Mouse (Mus musculus) thymus, postnatal 0 days (tissue): ENCODE data around the gene Klk5. TPM values are rescaled to one million over a fixed set of nuclear protein-coding genes. Genes with fewer than 3 reads are reported as not detected.

Experiments used
- DNase-seq: peaks from one replicate; pipeline ENCODE4 v3.0.0-alpha.2; 2015; ENCODE audit warnings: low spot score
- polyA plus RNA-seq: library from polyadenylated mRNA; unstranded; fragments of >200 nt; fragmentation: Nextera tagmentation; extraction: Ambion mirVana; gene quantifications from 2 replicates; pipeline ENCODE4 v1.2.1, GENCODE M21; 2015

Klk5 gene
- 0.84 and 0.91 TPM in 2 replicates for polyA plus RNA-seq

GRCm38 (mm10) chr7:43841701-43842100 lies at the start of gene Klk5:
Gene Klk5 (plus strand): TSS chr7:43841971.
- no peak for DNase-seq

- DNase-seq = no peak
These were observed 45.4 kb upstream of the Klk5 start for GRCm38 (mm10) chr7:43796355-43796754.

GRCm38 (mm10) chr7:43797333-43797769 lies 44.4 kb upstream of the Klk5 start, which contains the start of gene Klk8:
Gene Klk8 (plus strand): TSS chr7:43797577.
- DNase-seq = peak; percentile 29

- DNase-seq = peak; percentile 54
These were observed 43.8 kb upstream of the Klk5 start for GRCm38 (mm10) chr7:43797844-43798462.

GRCm38 (mm10) chr7:43799876-43800275 lies 41.9 kb upstream of the Klk5 start:
- no peak for DNase-seq

GRCm38 (mm10) chr7:43810994-43811393 lies 30.8 kb upstream of the Klk5 start, which contains the start of gene Klk7:
Gene Klk7 (plus strand): TSS chr7:43811294.
- no peak for DNase-seq

GRCm38 (mm10) chr7:43815211-43815610 lies 26.6 kb upstream of the Klk5 start:
- no peak for DNase-seq

- no peak for DNase-seq
These were observed 25.0 kb upstream of the Klk5 start for GRCm38 (mm10) chr7:43816746-43817145.

- no peak for DNase-seq
These were observed 20.2 kb upstream of the Klk5 start for GRCm38 (mm10) chr7:43821581-43821980.

GRCm38 (mm10) chr7:43824199-43824598 lies 17.6 kb upstream of the Klk5 start, which contains the start of gene Klk6:
Gene Klk6 (plus strand): TSS chr7:43824499.
- DNase-seq = no peak

GRCm38 (mm10) chr7:43826056-43826455 lies 15.7 kb upstream of the Klk5 start:
- DNase-seq = no peak

- DNase-seq = no peak
These were observed 14.1 kb upstream of the Klk5 start for GRCm38 (mm10) chr7:43827706-43828105.

GRCm38 (mm10) chr7:43829006-43829405 lies 12.8 kb upstream of the Klk5 start:
- no peak for DNase-seq

GRCm38 (mm10) chr7:43843801-43844200 lies 2.0 kb downstream of the Klk5 start:
- no peak for DNase-seq

- DNase-seq = no peak
These were observed 9.8 kb downstream of the Klk5 start for GRCm38 (mm10) chr7:43851616-43852015.

GRCm38 (mm10) chr7:43854642-43855380 lies 13.0 kb downstream of the Klk5 start:
- no peak for DNase-seq

GRCm38 (mm10) chr7:43855709-43856108 lies 13.9 kb downstream of the Klk5 start:
- DNase-seq = no peak

GRCm38 (mm10) chr7:43856307-43856706 lies 14.5 kb downstream of the Klk5 start:
- DNase-seq = no peak

- DNase-seq = no peak
These were observed 15.7 kb downstream of the Klk5 start for GRCm38 (mm10) chr7:43857501-43857900.

GRCm38 (mm10) chr7:43860411-43860810 lies 18.6 kb downstream of the Klk5 start:
- no peak for DNase-seq

GRCm38 (mm10) chr7:43873237-43873636 lies 31.5 kb downstream of the Klk5 start:
- peak; percentile 19 for DNase-seq

GRCm38 (mm10) chr7:43873674-43874073 lies 31.9 kb downstream of the Klk5 start:
- DNase-seq = no peak
